Mouse (Mus musculus) midbrain, embryonic 14.5 days (tissue): ENCODE measurements around the gene Scube1. TPM values are rescaled to one million over a fixed set of nuclear protein-coding genes. Genes with fewer than 3 reads are reported as not detected.
A peak's percentile ranks its signal among the peaks of the same experiment; 100 is the strongest.

Source experiments
- ATAC-seq: fragments of 200-750 bp; cut with Nextera tagmentation; 2 replicates; pipeline ENCODE4 v1.8.0; 2017; ENCODE audit warnings: moderate number of reproducible peaks, moderate library complexity; ENCODE audit not compliant: low FRiP score, low TSS enrichment
- DNase-seq: peaks from one replicate; pipeline ENCODE4 v3.0.0-alpha.2; 2015
- H3K27ac ChIP-seq: fragments of 300-500 bp; sonication (generic); replicated peaks from 2 replicates; pipeline ENCODE4 v1.5.1; 2014; ENCODE audit warnings: mild to moderate bottlenecking, low read depth, low read length, moderate library complexity
- H3K27me3 ChIP-seq: fragments of 300-500 bp; sonication (generic); 2 replicates; pipeline ENCODE4 v1.6.1; 2014; ENCODE audit warnings: low read length, control low read depth, mixed read lengths; ENCODE audit not compliant: control insufficient read depth, insufficient read depth
- H3K36me3 ChIP-seq: fragments of 300-500 bp; sonication (generic); 2 replicates; pipeline ENCODE4 v1.6.1; 2014; ENCODE audit warnings: low read length, control low read depth; ENCODE audit not compliant: control insufficient read depth, insufficient read depth
- H3K4me1 ChIP-seq: fragments of 300-500 bp; sonication (generic); 2 replicates; pipeline ENCODE4 v1.6.1; 2014; ENCODE audit warnings: mild to moderate bottlenecking, antibody characterized with exemption, low read length, control low read depth; ENCODE audit not compliant: control insufficient read depth, insufficient read depth
- H3K4me2 ChIP-seq: fragments of 300-500 bp; sonication (generic); 2 replicates; pipeline ENCODE4 v1.6.1; 2014; ENCODE audit warnings: mild to moderate bottlenecking, low read length, moderate library complexity
- H3K4me3 ChIP-seq: fragments of 300-500 bp; sonication (generic); replicated peaks from 2 replicates; pipeline ENCODE4 v1.5.1; 2014; ENCODE audit warnings: low read depth, low read length
- H3K9ac ChIP-seq: fragments of 300-500 bp; sonication (generic); replicated peaks from 2 replicates; pipeline ENCODE4 v1.6.1; 2014; ENCODE audit warnings: mild to moderate bottlenecking, low read length, moderate library complexity
- H3K9me3 ChIP-seq: fragments of 300-500 bp; sonication (generic); 2 replicates; pipeline ENCODE4 v1.6.1; 2016; ENCODE audit warnings: low read length, control low read depth, mixed read lengths; ENCODE audit not compliant: control insufficient read depth
- WGBS: fragments of 180-500 bp; shearing (Covaris S2); extraction: QIAGEN DNeasy Blood & Tissue Kit; methylation state at CpG from one replicate; pipeline ENCODE4 v1.1.7; 2014; 5-methylcytosine and 5-hydroxymethylcytosine counted together
- polyA plus RNA-seq: library from polyadenylated mRNA; unstranded; fragments of >200 nt; fragmentation: Nextera tagmentation; extraction: Ambion mirVana; gene quantifications from 2 replicates; pipeline ENCODE4 v1.2.1, GENCODE M21; 2014

Gene Scube1
- polyA plus RNA-seq, 1 experiment from 2014 or later: 13.5 TPM

DNA sequence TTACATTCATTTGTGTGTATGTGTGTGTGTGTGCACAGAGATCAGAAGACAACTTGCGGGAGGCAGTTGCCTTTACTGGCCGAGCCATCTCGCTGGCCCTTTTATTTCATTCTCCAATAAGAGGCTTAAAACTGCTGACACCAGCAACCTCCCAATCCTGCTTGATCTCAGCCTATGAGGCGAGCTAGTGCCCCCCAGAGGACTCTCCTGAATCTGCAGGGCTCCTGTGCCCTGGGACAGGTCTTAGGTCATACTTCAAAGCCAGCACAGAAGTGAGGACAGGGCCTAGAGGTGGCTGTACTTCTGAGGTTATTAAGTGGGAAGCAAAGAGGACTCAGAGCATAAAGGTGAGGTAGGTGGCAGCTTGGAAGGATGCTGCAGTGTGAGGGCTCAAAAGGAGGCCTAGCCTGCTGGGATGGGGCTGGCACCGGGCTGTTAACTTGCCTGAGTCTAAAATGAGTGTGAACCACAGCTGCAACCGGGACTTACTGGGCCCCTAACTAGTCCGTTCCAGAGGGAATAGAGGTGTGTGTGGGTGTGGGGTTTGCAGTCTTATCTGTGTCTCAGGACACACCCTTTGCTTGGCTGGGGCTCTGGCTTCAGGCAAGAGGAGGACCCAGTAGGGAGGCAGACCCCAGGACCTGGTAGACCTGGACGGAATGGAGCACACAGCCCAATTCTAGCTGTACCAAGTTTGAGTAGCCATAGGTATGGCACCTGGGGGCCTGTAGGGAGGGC, 141.2 kb downstream of the Scube1 start:
- Histone ChIP-seq H3K9ac (no peak overlapping the region), H3K4me2 (no peak overlapping the region), H3K4me3 (no peak overlapping the region), H3K9me3 (peaks cover 5% of the 10 kb centered on the region; the same call in 1 of the 2 replicates), H3K4me1 (no peaks in the 10 kb centered on the region), H3K36me3 (peaks cover 99% of the 10 kb centered on the region), H3K27ac (no peak overlapping the region), H3K27me3 (no peaks in the 10 kb centered on the region)
- ATAC-seq (no peak), DNase-seq (peak; percentile 48)
- WGBS: 68% methylated on average over 8 of the region's 8 CpGs

DNA sequence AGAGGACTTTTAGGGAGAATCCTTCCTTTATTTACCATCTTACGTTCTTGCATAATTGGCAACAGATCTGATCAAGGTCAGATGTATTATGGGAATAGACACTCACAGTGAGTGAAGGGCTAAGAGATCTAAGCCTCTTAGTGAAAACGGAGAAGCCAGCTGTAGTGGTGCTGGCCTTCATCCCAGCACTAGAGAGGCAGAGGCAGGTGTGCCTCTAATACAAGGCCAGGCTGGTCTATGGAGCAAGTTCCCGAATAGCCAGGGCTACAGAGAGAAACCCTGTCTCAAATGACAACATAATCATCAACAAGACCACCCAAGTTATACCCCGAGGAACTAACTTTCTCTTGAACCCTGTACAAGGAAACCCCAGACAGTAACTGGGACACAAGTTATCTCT, 141.9 kb downstream of the Scube1 start:
- no peak overlapping the region for H3K27ac ChIP-seq

DNA sequence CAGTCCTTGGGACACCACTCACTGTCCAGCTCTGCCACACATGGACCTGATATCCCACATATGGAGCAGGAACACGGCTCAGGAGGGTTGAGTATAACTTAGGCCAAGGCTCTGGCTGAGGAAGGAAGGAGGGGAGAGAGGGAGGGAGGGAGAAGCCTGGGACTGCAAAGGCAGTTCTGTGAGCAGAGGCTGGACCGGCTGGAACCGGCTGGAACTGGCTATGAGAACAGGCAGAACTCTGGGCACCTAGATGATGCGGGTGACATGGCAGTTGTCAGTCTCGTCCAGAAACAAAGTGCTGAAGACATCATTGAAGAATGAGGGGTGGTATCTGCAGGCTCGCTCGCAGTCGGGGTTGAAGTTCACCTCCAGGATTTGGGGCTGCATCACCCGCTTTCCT, 148.2 kb downstream of the Scube1 start:
- no peak overlapping the region for H3K4me2 ChIP-seq
- H3K4me3 ChIP-seq: no peak overlapping the region
- WGBS: 91% methylated on average over 9 of the region's 9 CpGs
- no peaks in the 10 kb centered on the region for H3K4me1 ChIP-seq
- H3K36me3 ChIP-seq: peaks cover 71% of the 10 kb centered on the region
- no peaks in the 10 kb centered on the region for H3K9me3 ChIP-seq
- no peak for DNase-seq
- no peak overlapping the region for H3K27ac ChIP-seq
- no peak overlapping the region for H3K9ac ChIP-seq
- no peaks in the 10 kb centered on the region for H3K27me3 ChIP-seq
- no peak for ATAC-seq

More for the DNA sequence above, 141.9 kb downstream of the Scube1 start:
- peaks cover 5% of the 10 kb centered on the region; the same call in 1 of the 2 replicates for H3K9me3 ChIP-seq
- 77% methylated on average over 4 of the region's 4 CpGs for WGBS
- H3K36me3 ChIP-seq: peaks cover 98% of the 10 kb centered on the region
- no peak overlapping the region for H3K9ac ChIP-seq
- no peak overlapping the region for H3K4me2 ChIP-seq
- H3K4me1 ChIP-seq: no peaks in the 10 kb centered on the region
- ATAC-seq: no peak
- DNase-seq: no peak
- H3K4me3 ChIP-seq: no peak overlapping the region
- no peaks in the 10 kb centered on the region for H3K27me3 ChIP-seq

DNA sequence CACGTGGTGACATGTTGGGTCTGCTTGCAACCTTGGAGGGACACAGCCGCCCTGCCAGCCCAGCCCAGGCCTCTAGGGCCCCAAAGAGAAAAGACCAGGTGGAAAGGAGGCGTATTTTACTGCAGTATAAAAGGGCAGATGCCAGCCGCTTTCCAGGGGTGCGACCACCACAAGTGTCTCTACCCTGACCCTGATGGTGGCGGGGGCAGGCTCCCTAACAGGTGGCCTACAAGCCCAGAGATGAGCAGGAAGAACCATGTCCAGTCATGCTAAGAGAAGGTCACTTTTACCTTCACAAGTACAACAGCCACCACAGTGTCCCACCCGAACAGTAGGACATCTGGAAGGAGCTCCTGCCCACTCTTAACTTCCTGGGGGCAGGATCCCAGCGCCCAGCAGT, 149.3 kb downstream of the Scube1 start:
- WGBS: 94% methylated on average over 8 of the region's 8 CpGs
- H3K9ac ChIP-seq: no peak overlapping the region
- H3K4me1 ChIP-seq: no peaks in the 10 kb centered on the region
- no peaks in the 10 kb centered on the region for H3K9me3 ChIP-seq
- peaks cover 60% of the 10 kb centered on the region for H3K36me3 ChIP-seq
- H3K27ac ChIP-seq: no peak overlapping the region
- DNase-seq: no peak
- H3K4me3 ChIP-seq: no peak overlapping the region
- no peaks in the 10 kb centered on the region for H3K27me3 ChIP-seq
- no peak overlapping the region for H3K4me2 ChIP-seq
- ATAC-seq: no peak

DNA sequence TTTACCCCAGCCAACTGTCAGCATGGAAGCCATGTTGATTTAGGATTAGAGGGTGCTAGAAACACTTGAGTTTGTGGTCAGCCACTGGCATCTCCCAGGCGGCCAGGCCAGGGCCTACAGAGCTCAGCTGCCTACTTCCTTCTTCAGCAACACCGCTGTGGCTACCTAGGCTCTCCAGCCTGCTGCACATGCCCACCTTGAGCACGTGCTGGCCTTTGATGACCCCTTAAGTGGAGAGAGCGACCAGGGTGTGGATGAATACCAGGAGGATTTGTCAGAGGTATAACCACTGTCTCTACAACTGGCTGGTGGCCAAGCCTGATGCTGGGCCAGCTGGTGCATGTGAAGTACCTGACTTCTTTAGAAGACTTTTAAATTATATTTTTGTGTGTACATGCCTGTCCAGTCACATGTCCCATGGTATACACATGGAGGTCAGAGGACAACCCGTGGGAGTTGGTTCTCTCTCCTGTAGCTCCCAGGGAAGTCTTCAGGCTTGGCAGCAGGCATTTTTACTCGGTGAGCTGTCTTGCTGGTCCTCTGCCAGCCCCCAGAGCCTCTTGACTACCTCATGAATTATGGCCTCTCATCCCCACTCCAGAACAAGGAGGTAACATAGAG, 150.0 kb downstream of the Scube1 start:
- no peak for ATAC-seq
- no peaks in the 10 kb centered on the region for H3K9me3 ChIP-seq
- H3K27me3 ChIP-seq: no peaks in the 10 kb centered on the region
- H3K4me3 ChIP-seq: no peak overlapping the region
- DNase-seq: no peak
- H3K9ac ChIP-seq: no peak overlapping the region
- 90% methylated on average over 6 of the region's 6 CpGs for WGBS
- H3K4me1 ChIP-seq: no peaks in the 10 kb centered on the region
- H3K27ac ChIP-seq: no peak overlapping the region
- H3K36me3 ChIP-seq: peaks cover 53% of the 10 kb centered on the region
- no peak overlapping the region for H3K4me2 ChIP-seq

DNA sequence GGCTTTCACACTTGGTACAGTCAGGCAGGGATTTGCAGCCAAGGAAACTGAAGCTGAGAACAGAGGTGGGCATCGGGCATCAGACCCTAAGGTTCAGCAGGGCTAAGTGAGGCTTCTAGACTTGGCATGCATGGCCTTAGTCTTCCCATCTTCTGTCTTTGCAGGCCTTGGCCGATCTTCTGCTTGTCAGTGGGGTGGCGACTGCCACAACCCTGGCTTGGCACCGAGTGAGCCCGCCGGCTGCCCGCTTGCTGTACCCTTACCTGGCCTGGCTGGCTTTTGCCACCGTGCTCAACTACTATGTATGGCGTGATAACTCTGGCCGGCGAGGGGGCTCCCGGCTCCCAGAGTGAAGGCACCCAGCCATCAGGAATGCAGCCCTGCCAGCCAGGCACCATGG, 151.2 kb downstream of the Scube1 start:
- no peak for DNase-seq
- Histone ChIP-seq H3K9ac (no peak overlapping the region), H3K9me3 (no peaks in the 10 kb centered on the region), H3K4me3 (no peak overlapping the region), H3K27me3 (no peaks in the 10 kb centered on the region), H3K4me2 (no peak overlapping the region), H3K27ac (no peak overlapping the region), H3K4me1 (no peaks in the 10 kb centered on the region), H3K36me3 (peaks cover 40% of the 10 kb centered on the region)
- no peak for ATAC-seq
- 95% methylated on average over 12 of the region's 12 CpGs for WGBS

DNA sequence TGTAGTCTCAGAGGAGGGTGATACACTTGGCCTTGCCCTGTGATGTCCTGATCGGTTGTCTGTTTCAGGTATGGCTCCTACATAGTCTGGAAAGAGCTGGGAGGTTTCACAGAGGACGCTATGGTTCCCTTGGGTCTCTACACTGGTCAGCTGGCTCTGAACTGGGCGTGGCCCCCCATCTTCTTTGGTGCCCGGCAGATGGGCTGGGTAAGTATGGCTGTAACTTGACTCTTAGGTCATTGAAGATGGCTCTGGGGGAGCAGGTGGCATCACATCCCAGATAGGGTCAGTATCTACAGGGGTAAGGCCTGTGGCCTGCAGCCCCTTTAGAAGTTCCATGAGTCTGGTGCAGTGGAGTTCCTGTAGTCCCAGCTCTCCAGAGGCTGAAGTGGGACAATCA, 152.7 kb downstream of the Scube1 start:
- H3K9ac ChIP-seq: no peak overlapping the region
- H3K27me3 ChIP-seq: no peaks in the 10 kb centered on the region
- H3K4me1 ChIP-seq: no peaks in the 10 kb centered on the region
- 87% methylated on average over 4 of the region's 4 CpGs for WGBS
- no peak overlapping the region for H3K27ac ChIP-seq
- H3K36me3 ChIP-seq: peaks cover 26% of the 10 kb centered on the region
- no peak for ATAC-seq
- no peak overlapping the region for H3K4me2 ChIP-seq
- no peaks in the 10 kb centered on the region for H3K9me3 ChIP-seq
- H3K4me3 ChIP-seq: no peak overlapping the region
- no peak for DNase-seq

DNA sequence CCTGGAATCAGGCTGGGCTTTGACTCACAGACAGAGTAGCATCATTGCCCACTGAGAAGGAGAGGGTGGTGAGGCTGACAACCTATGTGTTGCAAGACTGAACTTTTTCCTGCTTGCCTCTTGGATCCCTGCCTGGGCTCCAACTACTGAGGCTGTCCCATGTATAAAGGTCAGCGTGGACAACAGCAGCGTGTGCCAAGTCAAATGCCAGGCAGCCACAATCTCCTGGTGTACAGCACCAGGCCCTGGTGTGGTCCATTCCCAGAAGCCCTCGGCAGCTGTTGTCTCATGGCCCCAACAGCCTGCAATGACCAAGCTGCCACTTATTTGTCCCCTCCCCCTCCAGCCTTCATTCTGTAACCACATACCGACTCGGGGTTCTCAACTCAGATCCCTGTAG, 153.2 kb downstream of the Scube1 start:
- Histone ChIP-seq H3K9ac (no peak overlapping the region), H3K4me2 (no peak overlapping the region), H3K27me3 (no peaks in the 10 kb centered on the region), H3K4me3 (no peak overlapping the region), H3K27ac (no peak overlapping the region), H3K36me3 (peaks cover 22% of the 10 kb centered on the region), H3K9me3 (no peaks in the 10 kb centered on the region), H3K4me1 (no peaks in the 10 kb centered on the region)
- DNase-seq (no peak), ATAC-seq (no peak)
- WGBS: 86% methylated on average over 5 of the region's 5 CpGs

DNA sequence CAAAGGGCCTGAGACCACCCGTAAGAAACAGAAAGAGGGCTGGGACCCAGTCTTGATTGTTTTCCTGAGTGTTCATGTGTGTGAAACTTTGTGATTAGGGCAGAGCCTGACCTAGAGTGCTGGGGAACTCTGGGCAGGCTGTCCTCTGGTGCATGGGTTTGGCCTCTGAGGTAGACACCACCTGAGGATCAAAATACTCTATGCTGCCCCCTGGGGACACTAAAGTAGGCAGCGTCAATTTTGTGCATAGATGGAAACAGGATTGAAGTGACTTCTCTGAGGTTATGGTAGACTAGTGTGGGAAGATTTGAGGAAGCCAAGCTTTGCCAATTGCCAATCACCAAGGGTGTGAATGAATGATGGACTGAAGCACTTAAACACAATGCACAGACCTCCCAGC, 154.2 kb downstream of the Scube1 start:
- no peak for DNase-seq
- no peak overlapping the region for H3K4me3 ChIP-seq
- H3K9ac ChIP-seq: no peak overlapping the region
- no peaks in the 10 kb centered on the region for H3K9me3 ChIP-seq
- no peaks in the 10 kb centered on the region for H3K4me1 ChIP-seq
- H3K27ac ChIP-seq: no peak overlapping the region
- H3K4me2 ChIP-seq: no peak overlapping the region
- H3K36me3 ChIP-seq: peaks cover 12% of the 10 kb centered on the region
- H3K27me3 ChIP-seq: no peaks in the 10 kb centered on the region
- no peak for ATAC-seq
- WGBS: 75% methylated on average over 2 of the region's 2 CpGs
